Mouse (Mus musculus) stomach, embryonic 15.5 days (tissue): Measurements from ENCODE around the gene Serpinb6c. TPM values are rescaled to one million over a fixed set of nuclear protein-coding genes. Genes with fewer than 3 reads are reported as not detected.

Source experiments
- ATAC-seq: fragments of 200-750 bp; cut with Nextera tagmentation; 2 replicates; pipeline ENCODE4 v1.8.0; 2017; ENCODE audit warnings: low read depth, moderate number of reproducible peaks, moderate TSS enrichment; ENCODE audit not compliant: insufficient read depth, low FRiP score
- H3K27ac ChIP-seq: fragments of 300-500 bp; sonication (generic); 2 replicates; pipeline ENCODE4 v1.5.1; 2015; ENCODE audit warnings: mild to moderate bottlenecking, inconsistent platforms
- H3K27me3 ChIP-seq: fragments of 300-500 bp; sonication (generic); replicated peaks from 2 replicates; pipeline ENCODE4 v1.6.1; 2015; ENCODE audit warnings: inconsistent platforms
- H3K36me3 ChIP-seq: fragments of 300-500 bp; sonication (generic); 2 replicates; pipeline ENCODE4 v1.6.1; 2015; ENCODE audit warnings: inconsistent platforms
- H3K4me1 ChIP-seq: fragments of 300-500 bp; sonication (generic); 2 replicates; pipeline ENCODE4 v1.6.1; 2015; ENCODE audit warnings: inconsistent platforms
- H3K4me2 ChIP-seq: fragments of 300-500 bp; sonication (generic); 2 replicates; pipeline ENCODE4 v1.6.1; 2015; ENCODE audit warnings: mild to moderate bottlenecking, inconsistent platforms
- H3K4me3 ChIP-seq: fragments of 300-500 bp; sonication (generic); replicated peaks from 2 replicates; pipeline ENCODE4 v1.5.1; 2015; ENCODE audit warnings: inconsistent platforms
- H3K9ac ChIP-seq: fragments of 300-500 bp; sonication (generic); 2 replicates; pipeline ENCODE4 v1.6.1; 2015; ENCODE audit warnings: inconsistent platforms
- H3K9me3 ChIP-seq: fragments of 300-500 bp; sonication (generic); 2 replicates; pipeline ENCODE4 v1.6.1; 2016; ENCODE audit warnings: inconsistent platforms
- WGBS: fragments of 180-500 bp; shearing (Covaris S2); methylation state at CpG from one replicate; pipeline ENCODE4 v1.1.7; 2015; 5-methylcytosine and 5-hydroxymethylcytosine counted together
- polyA plus RNA-seq: library from polyadenylated mRNA; unstranded; fragments of >200 nt; fragmentation: Nextera tagmentation; extraction: Ambion mirVana; gene quantifications from 2 replicates; pipeline ENCODE4 v1.2.1, GENCODE M21; 2015

Gene Serpinb6c
- polyA plus RNA-seq, 1 experiment from 2014 or later, result not detected

DNA sequence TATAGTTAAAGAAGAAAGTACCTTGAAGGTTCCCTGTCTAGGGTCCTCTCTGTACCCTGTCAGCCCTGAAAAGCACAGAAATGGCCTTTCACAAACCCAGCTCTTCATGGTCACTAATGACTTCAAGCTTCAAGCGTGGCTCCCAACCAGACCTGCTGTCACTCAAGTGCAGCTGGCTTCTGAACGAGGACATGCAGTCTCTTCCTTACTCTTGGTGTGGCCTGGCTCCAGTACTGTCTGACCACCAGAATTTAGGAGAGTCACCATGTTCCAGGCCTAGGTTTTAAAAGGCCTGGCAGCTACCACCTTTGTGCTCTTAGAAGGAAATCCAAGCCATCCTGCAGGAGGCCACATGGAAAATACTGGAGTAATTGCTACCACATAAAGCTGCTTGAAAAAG lies 24.8 kb upstream of the Serpinb6c start:
- no peak for ATAC-seq
- WGBS, result 82% methylated on average over 2 of the region's 2 CpGs
- Histone ChIP-seq H3K36me3 (0 out of 2 replicates have a peak, but pooled peaks cover 6% of the 10 kb centered on the region), H3K9me3 (no peaks in the 10 kb centered on the region), H3K9ac (no peak overlapping the region), H3K27ac (no peak overlapping the region), H3K4me2 (no peak overlapping the region), H3K4me3 (no peak overlapping the region), H3K27me3 (no peaks in the 10 kb centered on the region), H3K4me1 (no peaks in the 10 kb centered on the region)

DNA sequence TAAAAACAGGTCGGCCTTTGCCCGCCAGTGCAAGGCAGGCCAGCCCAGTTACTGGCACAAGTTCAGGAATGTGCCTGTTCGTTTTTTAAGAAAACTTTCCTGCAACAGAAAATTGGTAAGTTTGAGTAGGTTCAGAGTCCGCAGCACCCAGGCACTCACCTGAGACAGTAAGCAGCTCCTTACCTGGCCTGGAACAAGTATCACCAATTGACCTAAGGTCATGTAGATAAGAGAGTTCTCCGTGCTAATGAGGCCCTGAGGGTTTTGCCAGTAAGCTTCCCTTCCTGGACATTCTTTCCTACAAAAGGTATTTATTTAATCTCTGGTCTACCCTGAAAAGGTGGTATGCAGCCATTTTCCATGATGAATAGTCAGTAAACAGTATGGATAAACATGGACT lies 16.2 kb upstream of the Serpinb6c start:
- Histone ChIP-seq H3K4me3 (no peak overlapping the region), H3K9me3 (no peaks in the 10 kb centered on the region), H3K9ac (no peak overlapping the region), H3K4me1 (no peaks in the 10 kb centered on the region), H3K27ac (no peak overlapping the region), H3K27me3 (no peaks in the 10 kb centered on the region), H3K36me3 (peaks cover 32% of the 10 kb centered on the region), H3K4me2 (no peak overlapping the region)
- ATAC-seq, result no peak
- 76% methylated on average over 5 of the region's 5 CpGs for WGBS

DNA sequence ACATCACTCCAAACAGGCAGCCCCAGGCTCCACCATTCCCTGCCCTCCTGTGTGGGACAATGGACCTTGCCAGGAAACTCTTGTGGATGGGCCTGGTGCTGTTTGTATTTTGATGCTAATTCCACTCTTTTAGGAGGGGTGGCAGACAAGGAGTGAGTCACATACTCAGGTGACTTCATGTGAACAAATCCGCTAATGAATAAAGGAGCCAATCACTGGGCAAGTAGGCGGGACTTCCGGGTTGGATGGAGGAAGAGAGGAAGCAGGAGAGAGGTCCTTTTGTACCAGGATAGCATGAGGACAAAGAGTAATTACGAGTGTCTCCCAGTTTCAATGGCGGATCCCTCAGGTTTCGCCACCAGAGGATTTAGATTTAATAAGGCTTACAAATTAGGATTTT lies 15.5 kb upstream of the Serpinb6c start:
- no peaks in the 10 kb centered on the region for H3K27me3 ChIP-seq
- H3K9me3 ChIP-seq, result no peaks in the 10 kb centered on the region
- no peaks in the 10 kb centered on the region for H3K4me1 ChIP-seq
- WGBS, result 94% methylated on average over 6 of the region's 6 CpGs
- H3K9ac ChIP-seq, result no peak overlapping the region
- H3K36me3 ChIP-seq, result peaks cover 32% of the 10 kb centered on the region
- no peak overlapping the region for H3K4me2 ChIP-seq
- ATAC-seq, result no peak
- no peak overlapping the region for H3K4me3 ChIP-seq
- no peak overlapping the region for H3K27ac ChIP-seq

DNA sequence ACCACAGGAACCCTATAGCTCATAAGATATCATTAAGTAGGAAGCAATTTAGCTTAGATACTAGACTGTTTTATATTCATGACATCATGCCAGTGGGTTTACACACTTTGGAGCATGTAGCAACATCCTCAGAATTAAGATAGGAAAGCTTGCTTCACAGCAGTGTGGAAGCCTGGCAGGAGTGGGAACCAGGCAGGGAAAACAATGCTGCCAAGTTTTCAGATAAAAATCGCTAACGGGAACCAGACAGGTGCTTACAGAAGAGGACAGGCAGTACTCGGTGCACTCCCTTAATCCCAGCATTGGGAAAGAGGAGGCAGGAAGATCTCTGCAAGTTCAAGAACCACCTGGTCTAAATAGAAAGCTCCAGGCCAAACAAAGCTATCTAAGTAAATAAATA lies 1.3 kb upstream of the Serpinb6c start:
- ATAC-seq, result no peak
- Histone ChIP-seq H3K36me3 (no peaks in the 10 kb centered on the region), H3K27me3 (no peaks in the 10 kb centered on the region), H3K27ac (no peak overlapping the region), H3K9me3 (no peaks in the 10 kb centered on the region), H3K4me2 (no peak overlapping the region), H3K9ac (no peak overlapping the region), H3K4me1 (no peaks in the 10 kb centered on the region), H3K4me3 (no peak overlapping the region)
- 61% methylated on average over 3 of the region's 3 CpGs for WGBS

DNA sequence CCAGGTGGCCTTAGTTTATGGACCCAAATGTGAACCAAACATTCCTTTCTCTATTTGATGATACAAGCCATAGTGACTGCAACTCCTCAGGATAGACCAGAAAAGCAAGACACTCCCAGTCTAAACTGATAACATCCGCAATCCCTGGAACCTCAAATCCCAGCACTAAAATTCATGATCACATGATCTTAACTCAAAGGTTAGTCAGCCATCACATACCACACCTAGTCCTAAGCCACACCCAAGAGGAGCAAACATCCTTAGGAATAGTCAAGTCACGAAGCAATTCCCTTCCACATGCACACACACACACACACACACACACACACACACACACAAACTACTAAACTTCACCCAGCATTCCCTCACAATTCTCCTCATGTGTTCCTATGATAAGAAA lies 2.2 kb downstream of the Serpinb6c start:
- ATAC-seq, result no peak
- H3K9ac ChIP-seq, result no peak overlapping the region
- 83% methylated on average over 2 of the region's 2 CpGs for WGBS

DNA sequence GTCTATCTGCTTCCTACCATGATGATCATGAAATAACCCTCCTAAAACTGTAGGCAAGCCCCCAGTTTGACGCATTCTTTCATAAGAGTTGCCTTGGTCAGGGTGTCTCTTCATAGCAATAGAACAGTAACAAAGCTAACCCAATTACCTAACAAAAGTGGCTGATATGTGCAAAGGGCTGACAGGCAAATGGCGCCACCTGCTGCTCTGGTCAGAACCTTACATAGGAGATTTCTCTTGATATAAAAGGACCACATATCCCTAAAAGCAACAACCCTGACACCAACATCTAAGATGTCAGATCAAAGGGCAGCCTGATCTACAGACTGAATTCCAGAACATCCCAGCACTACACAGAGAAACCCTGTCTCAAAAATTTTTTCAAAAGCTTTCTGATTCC lies 11.3 kb downstream of the Serpinb6c start:
- H3K4me2 ChIP-seq, result no peak overlapping the region
- H3K9me3 ChIP-seq, result no peaks in the 10 kb centered on the region
- H3K36me3 ChIP-seq, result no peaks in the 10 kb centered on the region
- WGBS, result 40% methylated on average over 2 of the region's 2 CpGs
- no peak for ATAC-seq
- H3K4me1 ChIP-seq, result no peaks in the 10 kb centered on the region
- H3K4me3 ChIP-seq, result no peak overlapping the region
- no peak overlapping the region for H3K27ac ChIP-seq
- no peaks in the 10 kb centered on the region for H3K27me3 ChIP-seq
- no peak overlapping the region for H3K9ac ChIP-seq

More for the DNA sequence above, 2.2 kb downstream of the Serpinb6c start:
- no peaks in the 10 kb centered on the region for H3K36me3 ChIP-seq
- H3K27ac ChIP-seq, result no peak overlapping the region
- no peak overlapping the region for H3K4me2 ChIP-seq
- H3K4me1 ChIP-seq, result no peaks in the 10 kb centered on the region
- H3K9me3 ChIP-seq, result no peaks in the 10 kb centered on the region
- H3K4me3 ChIP-seq, result no peak overlapping the region
- no peaks in the 10 kb centered on the region for H3K27me3 ChIP-seq

DNA sequence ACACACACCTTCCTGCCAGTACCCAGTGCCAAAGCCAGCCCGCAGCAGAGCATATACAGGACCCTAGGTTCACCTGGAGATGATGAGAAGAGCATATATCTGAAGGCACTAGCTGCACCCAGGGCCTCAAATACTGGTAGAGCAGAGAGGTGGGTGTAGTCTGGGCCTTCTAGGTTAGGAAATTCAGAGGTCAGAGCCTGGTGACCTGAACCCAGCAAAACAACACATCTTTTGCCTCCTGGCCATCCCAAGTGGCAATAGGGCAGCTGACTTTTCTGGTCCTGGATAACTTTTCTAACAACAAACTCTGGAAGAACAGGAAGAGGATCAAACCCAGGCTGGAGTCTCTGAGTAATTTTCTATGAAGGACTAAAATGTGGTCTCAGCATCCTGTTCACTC lies 62.2 kb downstream of the Serpinb6c start, which contains the start of gene Serpinb6e:
TSS of gene Serpinb6e (minus strand) at position 101 of the 400 bp plus-strand sequence.
- 65% methylated on average over 1 of the region's 1 CpGs for WGBS

DNA sequence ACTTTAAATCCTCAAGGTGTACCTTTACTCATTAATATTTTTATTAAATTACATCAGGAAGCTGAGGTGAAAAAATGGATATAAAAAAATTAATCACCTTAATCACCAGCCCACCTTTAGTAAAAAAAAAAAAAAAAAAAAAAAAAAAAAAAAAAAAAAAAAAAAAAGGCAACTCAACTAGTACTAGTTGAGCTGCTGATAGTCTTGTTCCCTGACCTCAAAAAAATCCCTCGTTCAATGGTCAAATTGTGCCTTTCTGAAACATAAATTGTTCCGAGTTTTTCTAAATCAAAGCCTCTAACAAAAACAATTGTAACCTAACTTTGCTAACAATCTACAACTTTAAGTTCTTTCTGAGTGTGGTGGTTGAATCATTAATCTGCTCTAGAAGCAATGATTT lies 74.8 kb downstream of the Serpinb6c start:
- Histone ChIP-seq H3K9ac (no peak overlapping the region), H3K27ac (no peak overlapping the region), H3K27me3 (no peaks in the 10 kb centered on the region), H3K9me3 (no peaks in the 10 kb centered on the region), H3K4me1 (no peaks in the 10 kb centered on the region), H3K4me3 (no peak overlapping the region), H3K36me3 (no peaks in the 10 kb centered on the region), H3K4me2 (no peak overlapping the region)
- no peak for ATAC-seq
- WGBS, result 79% methylated on average over 2 of the region's 2 CpGs

More for the DNA sequence above, 62.2 kb downstream of the Serpinb6c start, which contains the start of gene Serpinb6e:
- H3K9me3 ChIP-seq, result no peaks in the 10 kb centered on the region
- H3K36me3 ChIP-seq, result no peaks in the 10 kb centered on the region
- H3K9ac ChIP-seq, result no peak within 1 kb of the TSS
- H3K4me2 ChIP-seq, result no peak within 1 kb of the TSS
- ATAC-seq, result no peak
- no peaks in the 10 kb centered on the region for H3K4me1 ChIP-seq
- H3K27ac ChIP-seq, result no peak within 1 kb of the TSS
- H3K27me3 ChIP-seq, result no peaks in the 10 kb centered on the region
- H3K4me3 ChIP-seq, result no peak within 1 kb of the TSS

Other genes with a start within 250 kb of the Serpinb6c start
- not detected in 2 replicates for gene Serpinb6d, start 244.3 kb downstream of the Serpinb6c start, polyA plus RNA-seq
- not detected in 2 replicates for gene Serpinb6e, start 62.3 kb downstream of the Serpinb6c start, polyA plus RNA-seq
- 26.4 and 29.3 TPM in 2 replicates for gene Nqo2, start 59.0 kb upstream of the Serpinb6c start, polyA plus RNA-seq
- gene Ripk1, start 96.7 kb upstream of the Serpinb6c start, polyA plus RNA-seq, result 21.2 and 22.0 TPM in 2 replicates
- 74.6 and 77.7 TPM in 2 replicates for gene Serpinb6a, start 97.1 kb upstream of the Serpinb6c start, polyA plus RNA-seq
- 43.7 and 49.6 TPM in 2 replicates for gene Bphl, start 131.9 kb upstream of the Serpinb6c start, polyA plus RNA-seq
- gene Tubb2a, start 172.3 kb upstream of the Serpinb6c start, polyA plus RNA-seq, result 182 and 192 TPM in 2 replicates
- gene Tubb2b, start 224.8 kb upstream of the Serpinb6c start, polyA plus RNA-seq, result 30.4 and 31.3 TPM in 2 replicates